Mouse (Mus musculus) midbrain, embryonic 14.5 days (tissue): ENCODE data around the gene Cyba. TPM values are rescaled to one million over a fixed set of nuclear protein-coding genes. Genes with fewer than 3 reads are reported as not detected.
A peak's percentile ranks its signal among the peaks of the same experiment; 100 is the strongest.

ENCODE experiments used
- ATAC-seq: fragments of 200-750 bp; cut with Nextera tagmentation; 2 replicates; pipeline ENCODE4 v1.8.0; 2017; ENCODE audit warnings: moderate number of reproducible peaks, moderate library complexity; ENCODE audit not compliant: low FRiP score, low TSS enrichment
- DNase-seq: peaks from one replicate; pipeline ENCODE4 v3.0.0-alpha.2; 2015
- H3K27ac ChIP-seq: fragments of 300-500 bp; sonication (generic); replicated peaks from 2 replicates; pipeline ENCODE4 v1.5.1; 2014; ENCODE audit warnings: mild to moderate bottlenecking, low read depth, low read length, moderate library complexity
- H3K27me3 ChIP-seq: fragments of 300-500 bp; sonication (generic); 2 replicates; pipeline ENCODE4 v1.6.1; 2014; ENCODE audit warnings: low read length, control low read depth, mixed read lengths; ENCODE audit not compliant: control insufficient read depth, insufficient read depth
- H3K36me3 ChIP-seq: fragments of 300-500 bp; sonication (generic); 2 replicates; pipeline ENCODE4 v1.6.1; 2014; ENCODE audit warnings: low read length, control low read depth; ENCODE audit not compliant: control insufficient read depth, insufficient read depth
- H3K4me1 ChIP-seq: fragments of 300-500 bp; sonication (generic); 2 replicates; pipeline ENCODE4 v1.6.1; 2014; ENCODE audit warnings: mild to moderate bottlenecking, antibody characterized with exemption, low read length, control low read depth; ENCODE audit not compliant: control insufficient read depth, insufficient read depth
- H3K4me2 ChIP-seq: fragments of 300-500 bp; sonication (generic); 2 replicates; pipeline ENCODE4 v1.6.1; 2014; ENCODE audit warnings: mild to moderate bottlenecking, low read length, moderate library complexity
- H3K4me3 ChIP-seq: fragments of 300-500 bp; sonication (generic); replicated peaks from 2 replicates; pipeline ENCODE4 v1.5.1; 2014; ENCODE audit warnings: low read depth, low read length
- H3K9ac ChIP-seq: fragments of 300-500 bp; sonication (generic); replicated peaks from 2 replicates; pipeline ENCODE4 v1.6.1; 2014; ENCODE audit warnings: mild to moderate bottlenecking, low read length, moderate library complexity
- H3K9me3 ChIP-seq: fragments of 300-500 bp; sonication (generic); 2 replicates; pipeline ENCODE4 v1.6.1; 2016; ENCODE audit warnings: low read length, control low read depth, mixed read lengths; ENCODE audit not compliant: control insufficient read depth
- WGBS: fragments of 180-500 bp; shearing (Covaris S2); extraction: QIAGEN DNeasy Blood & Tissue Kit; methylation state at CpG from one replicate; pipeline ENCODE4 v1.1.7; 2014; 5-methylcytosine and 5-hydroxymethylcytosine counted together
- polyA plus RNA-seq: library from polyadenylated mRNA; unstranded; fragments of >200 nt; fragmentation: Nextera tagmentation; extraction: Ambion mirVana; gene quantifications from 2 replicates; pipeline ENCODE4 v1.2.1, GENCODE M21; 2014

Gene Cyba
- polyA plus RNA-seq, 1 experiment from 2014 or later = 36.2 TPM

- Histone ChIP-seq H3K4me1 (peaks cover 10% of the 10 kb centered on the region), H3K27me3 (no peaks in the 10 kb centered on the region), H3K9ac (peak overlapping the region; percentile 42; the same call in 1 of the 2 replicates), H3K9me3 (no peaks in the 10 kb centered on the region), H3K4me3 (peak overlapping the region; percentile 27), H3K36me3 (peaks cover 33% of the 10 kb centered on the region), H3K27ac (no peak overlapping the region), H3K4me2 (peak overlapping the region; percentile 56)
- ATAC-seq = no peak
- WGBS = 36% methylated on average over 18 of the region's 18 CpGs
- peak; percentile 17 for DNase-seq
Measured at GRCm38 (mm10) chr8:122431694-122432442, 862 bp downstream of the Cyba start.

- peaks cover 10% of the 10 kb centered on the region for H3K4me1 ChIP-seq
- H3K27ac ChIP-seq = no peak overlapping the region
- H3K4me3 ChIP-seq = no peak overlapping the region
- no peaks in the 10 kb centered on the region for H3K9me3 ChIP-seq
- H3K9ac ChIP-seq = no peak overlapping the region
- no peaks in the 10 kb centered on the region for H3K27me3 ChIP-seq
- H3K36me3 ChIP-seq = peaks cover 24% of the 10 kb centered on the region
- ATAC-seq = no peak
- DNase-seq = no peak
- H3K4me2 ChIP-seq = no peak overlapping the region
- WGBS = 83% methylated on average over 3 of the region's 3 CpGs
Measured at GRCm38 (mm10) chr8:122430646-122431045, 2.1 kb downstream of the Cyba start.

DNA sequence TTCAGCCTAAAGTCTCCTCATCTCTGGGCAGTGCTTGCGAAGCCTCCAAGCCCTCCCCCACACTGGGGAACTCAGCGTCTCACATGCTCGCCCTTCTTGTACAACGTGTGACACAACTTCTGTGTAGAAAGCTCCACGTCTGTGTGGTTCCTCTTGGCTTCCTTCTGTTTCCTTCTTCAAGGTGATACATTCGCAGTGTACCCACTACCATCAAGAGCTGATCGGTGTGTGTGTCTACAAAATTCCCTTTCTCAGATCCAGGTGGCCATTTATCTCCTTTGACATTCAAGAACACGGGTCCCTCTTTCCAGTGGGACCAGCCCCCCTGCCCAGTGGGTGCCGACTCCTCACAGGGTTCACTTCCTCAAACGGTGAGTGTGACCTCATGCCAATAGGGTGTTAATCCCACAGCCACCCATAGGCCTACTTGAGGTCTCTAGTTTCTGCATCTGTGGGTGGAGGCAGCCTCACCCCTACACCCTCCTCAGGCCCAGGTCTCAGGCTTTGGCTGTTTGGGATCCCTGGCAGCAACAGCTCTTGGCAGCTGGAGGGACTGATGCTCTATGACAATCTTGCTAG lies 2.6 kb downstream of the Cyba start:
- Histone ChIP-seq H3K27me3 (no peaks in the 10 kb centered on the region), H3K36me3 (peaks cover 19% of the 10 kb centered on the region), H3K9me3 (no peaks in the 10 kb centered on the region), H3K4me3 (no peak overlapping the region), H3K4me2 (no peak overlapping the region), H3K9ac (no peak overlapping the region), H3K4me1 (peaks cover 10% of the 10 kb centered on the region), H3K27ac (no peak overlapping the region)
- 85% methylated on average over 10 of the region's 10 CpGs for WGBS
- ATAC-seq (no peak), DNase-seq (no peak)

DNA sequence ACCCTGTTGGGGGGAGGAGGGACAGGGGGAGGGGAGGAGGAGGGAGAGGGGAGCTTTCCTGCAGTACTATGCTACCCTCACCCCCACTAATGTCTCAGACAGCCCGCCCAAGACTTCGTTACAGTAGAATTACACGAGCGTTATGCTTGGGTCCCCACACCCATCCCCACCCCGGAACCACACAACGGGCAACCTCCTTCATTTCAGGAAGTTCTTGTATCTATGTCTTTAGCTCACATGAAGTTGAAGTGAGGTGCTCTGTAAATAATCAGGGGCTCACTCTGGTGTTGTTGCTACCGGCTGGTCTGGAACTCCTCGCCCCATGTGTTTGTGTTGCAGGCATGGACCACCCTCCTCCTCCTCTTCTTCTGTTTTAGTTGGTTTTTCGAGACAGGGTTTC lies 4.6 kb downstream of the Cyba start:
- DNase-seq = no peak
- 89% methylated on average over 9 of the region's 9 CpGs for WGBS

DNA sequence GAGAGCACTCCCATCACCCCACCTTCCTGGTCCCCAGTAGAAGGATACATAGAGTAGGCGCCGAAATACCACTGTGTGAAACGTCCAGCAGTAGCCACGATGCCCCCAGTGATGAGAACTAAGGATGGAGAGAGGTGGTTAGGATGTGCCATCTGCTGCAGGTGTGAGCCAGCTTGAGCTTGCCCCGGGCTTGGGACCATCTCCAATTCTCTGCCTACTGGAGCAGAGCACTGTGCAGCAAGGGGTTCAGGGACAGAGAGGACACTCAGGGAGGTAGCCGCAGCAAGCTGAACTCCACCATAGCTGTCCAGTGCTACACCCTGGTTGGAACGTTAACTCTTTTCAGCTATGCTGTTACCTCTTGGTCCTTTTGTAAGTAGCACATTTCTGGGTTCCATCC lies 5.1 kb downstream of the Cyba start:
- no peak overlapping the region for H3K4me3 ChIP-seq
- H3K9me3 ChIP-seq = no peaks in the 10 kb centered on the region
- H3K27ac ChIP-seq = no peak overlapping the region
- H3K9ac ChIP-seq = no peak overlapping the region
- no peaks in the 10 kb centered on the region for H3K27me3 ChIP-seq
- ATAC-seq (no peak), DNase-seq (no peak)
- peaks cover 7% of the 10 kb centered on the region for H3K4me1 ChIP-seq
- H3K4me2 ChIP-seq = no peak overlapping the region
- no peaks in the 10 kb centered on the region for H3K36me3 ChIP-seq
- 90% methylated on average over 7 of the region's 7 CpGs for WGBS

More for the DNA sequence above, 4.6 kb downstream of the Cyba start:
- no peak overlapping the region for H3K9ac ChIP-seq
- no peak overlapping the region for H3K4me3 ChIP-seq
- H3K36me3 ChIP-seq = 0 out of 2 replicates have a peak, but pooled peaks cover under 1% of the 10 kb centered on the region
- peaks cover 10% of the 10 kb centered on the region for H3K4me1 ChIP-seq
- no peaks in the 10 kb centered on the region for H3K27me3 ChIP-seq
- H3K27ac ChIP-seq = no peak overlapping the region
- ATAC-seq = no peak
- no peak overlapping the region for H3K4me2 ChIP-seq
- H3K9me3 ChIP-seq = no peaks in the 10 kb centered on the region

GRCm38 (mm10) chr8:122426145-122426544 lies 6.6 kb downstream of the Cyba start:
- no peaks in the 10 kb centered on the region for H3K27me3 ChIP-seq
- H3K36me3 ChIP-seq = no peaks in the 10 kb centered on the region
- no peak overlapping the region for H3K4me2 ChIP-seq
- ATAC-seq (no peak), DNase-seq (no peak)
- no peak overlapping the region for H3K27ac ChIP-seq
- H3K9me3 ChIP-seq = no peaks in the 10 kb centered on the region
- 82% methylated on average over 9 of the region's 9 CpGs for WGBS
- no peak overlapping the region for H3K9ac ChIP-seq
- no peak overlapping the region for H3K4me3 ChIP-seq
- H3K4me1 ChIP-seq = no peaks in the 10 kb centered on the region

GRCm38 (mm10) chr8:122423659-122424058 lies 9.1 kb downstream of the Cyba start:
- no peak for DNase-seq
- Histone ChIP-seq H3K4me1 (no peaks in the 10 kb centered on the region), H3K27ac (no peak overlapping the region), H3K9ac (no peak overlapping the region), H3K27me3 (no peaks in the 10 kb centered on the region), H3K4me3 (no peak overlapping the region), H3K9me3 (no peaks in the 10 kb centered on the region), H3K36me3 (peaks cover 6% of the 10 kb centered on the region), H3K4me2 (no peak overlapping the region)
- no peak for ATAC-seq
- 61% methylated on average over 5 of the region's 5 CpGs for WGBS

DNA sequence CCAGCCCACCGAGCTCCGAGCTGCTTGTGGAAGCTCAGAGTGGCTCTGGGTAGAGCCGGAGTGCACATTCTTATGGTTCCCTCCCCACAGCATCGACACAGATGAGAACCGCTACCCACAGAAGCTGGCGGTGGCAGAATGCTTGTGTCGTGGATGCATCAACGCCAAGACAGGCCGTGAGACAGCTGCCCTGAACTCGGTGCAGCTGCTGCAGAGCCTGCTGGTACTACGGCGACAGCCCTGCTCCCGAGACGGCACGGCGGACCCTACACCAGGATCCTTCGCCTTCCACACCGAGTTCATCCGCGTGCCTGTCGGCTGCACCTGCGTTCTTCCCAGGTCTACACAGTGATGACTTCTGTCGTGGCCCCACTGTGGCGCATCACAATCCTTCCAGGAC lies 9.5 kb downstream of the Cyba start:
- Histone ChIP-seq H3K4me1 (no peaks in the 10 kb centered on the region), H3K4me3 (no peak overlapping the region), H3K27me3 (no peaks in the 10 kb centered on the region), H3K9me3 (no peaks in the 10 kb centered on the region), H3K36me3 (peaks cover 10% of the 10 kb centered on the region), H3K4me2 (no peak overlapping the region), H3K9ac (no peak overlapping the region), H3K27ac (no peak overlapping the region)
- no peak for DNase-seq
- 85% methylated on average over 24 of the region's 24 CpGs for WGBS
- ATAC-seq = no peak
